Mouse (Mus musculus) central nervous system, embryonic 14 days (tissue): ENCODE measurements around the gene Zmym5. TPM values are rescaled to one million over a fixed set of nuclear protein-coding genes. Genes with fewer than 3 reads are reported as not detected.

Experiments
- polyA plus RNA-seq: library from polyadenylated mRNA; depleted of rRNA; stranded (reverse); fragments of >200 nt; gene quantifications from 2 replicates; pipeline ENCODE4 v1.2.3, GENCODE M21; 2012; rRNA removed

Gene Zmym5
- polyA plus RNA-seq = 33.5 and 34.8 TPM in 2 replicates

DNA sequence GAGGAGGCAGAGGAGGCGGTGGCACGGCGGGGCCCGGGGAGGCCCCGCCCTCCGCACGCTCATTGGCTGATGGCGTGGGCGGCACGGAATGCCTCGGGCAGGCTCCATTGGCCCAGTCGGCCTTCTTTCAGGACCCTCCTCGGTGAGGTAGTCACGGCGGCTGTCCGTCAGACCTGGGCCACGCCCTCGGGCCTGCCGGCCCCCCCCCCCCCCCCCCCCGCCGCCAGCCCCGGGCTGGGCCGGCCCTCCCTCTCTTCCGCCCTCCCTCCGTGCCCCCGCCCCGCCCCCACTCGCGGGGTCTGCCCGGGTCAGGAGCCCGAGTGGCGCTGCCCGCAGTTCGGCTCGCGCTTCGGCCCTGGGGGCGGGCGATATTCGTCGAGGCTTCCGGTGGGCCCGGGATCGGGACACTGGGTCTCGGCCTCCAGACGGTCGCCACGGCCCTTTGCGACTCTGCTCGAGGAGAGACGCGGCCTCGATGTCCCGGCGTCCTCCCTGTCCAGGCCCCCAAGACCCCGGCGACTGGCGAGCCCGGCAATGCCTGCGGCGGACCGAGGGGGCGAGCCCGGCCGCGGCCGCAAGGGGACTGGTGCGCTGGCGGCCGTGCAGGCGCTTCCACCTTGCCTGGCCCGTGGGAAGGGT lies at the start of gene Zmym5:
Zmym5 (minus strand) TSS at position 16 of the 639 bp plus-strand sequence.

GRCm38 (mm10) chr14:56778200-56778932 lies 33.1 kb downstream of the Zmym5 start, which contains the start of gene Pspc1:
Pspc1 (minus strand) TSS chr14:56778316.

Other genes starting within 250 kb of the Zmym5 start
- 10.7 and 14.7 TPM in 2 replicates for gene Cenpj, start 236.3 kb downstream of the Zmym5 start, polyA plus RNA-seq
- gene Parp4, start 236.1 kb downstream of the Zmym5 start, polyA plus RNA-seq = 1.6 and 3.0 TPM in 2 replicates
- gene Mphosph8, start 143.5 kb downstream of the Zmym5 start, polyA plus RNA-seq = 31.9 and 32.8 TPM in 2 replicates
- 75.2 and 85.7 TPM in 2 replicates for gene Pspc1, start 33.4 kb downstream of the Zmym5 start, polyA plus RNA-seq
- 69.8 and 80.7 TPM in 2 replicates for gene Zmym2, start 74.9 kb upstream of the Zmym5 start, polyA plus RNA-seq
- gene Gja3, start 246.4 kb upstream of the Zmym5 start, polyA plus RNA-seq = 0.34 and 1.1 TPM in 2 replicates